Mouse (Mus musculus) embryonic stem cell, embryonic (primary cell): ENCODE data around the gene Med12l.
"Not testable (repeated sequence)": the region's sequence is repeated elsewhere in the genome, so short reads cannot be mapped to it uniquely, and the experiment has no call there.

Experiments used
- CTCF ChIA-PET, 4 experiments: fragments of 300-600 bp in 2 of 4; fragments of 350-600 bp in 2 of 4; sonication (Branson Sonifier 250); formaldehyde crosslinking; loops; one replicate each; lab custom pipeline; 2022; ENCODE audit warnings: inconsistent platforms in 2 of 4; lab: Charles Lee
- POLR2A ChIA-PET, 4 experiments: fragments of 300-600 bp in 2 of 4; fragments of 350-600 bp in 2 of 4; sonication (Branson Sonifier 250); formaldehyde crosslinking; loops; one replicate each; lab custom pipeline; 2022; ENCODE audit warnings: antibody characterized with exemption in 4 of 4, inconsistent platforms in 1 of 4; lab: Charles Lee

Gene Med12l

GRCm38 (mm10) chr3:59121780-59122449 is 116.3 kb downstream of the Med12l start:
- ChIA-PET POLR2A (interaction anchor here in 1 of 4 experiments (2.1 kb wide), 1 partner anchor 117 kb away, joined by 7 read pairs; the partner anchor contains the start of gene Med12l), CTCF (interaction anchor here in 2 of 4 experiments (0.9 to 2.4 kb wide), 5 partner anchors 35 to 622 kb away, joined by 3 to 9 read pairs (median 3); no protein-coding TSS in a partner anchor)

GRCm38 (mm10) chr3:59125022-59125421 is 119.4 kb downstream of the Med12l start:
- ChIA-PET CTCF (no interaction called here), POLR2A (no interaction called here)

DNA sequence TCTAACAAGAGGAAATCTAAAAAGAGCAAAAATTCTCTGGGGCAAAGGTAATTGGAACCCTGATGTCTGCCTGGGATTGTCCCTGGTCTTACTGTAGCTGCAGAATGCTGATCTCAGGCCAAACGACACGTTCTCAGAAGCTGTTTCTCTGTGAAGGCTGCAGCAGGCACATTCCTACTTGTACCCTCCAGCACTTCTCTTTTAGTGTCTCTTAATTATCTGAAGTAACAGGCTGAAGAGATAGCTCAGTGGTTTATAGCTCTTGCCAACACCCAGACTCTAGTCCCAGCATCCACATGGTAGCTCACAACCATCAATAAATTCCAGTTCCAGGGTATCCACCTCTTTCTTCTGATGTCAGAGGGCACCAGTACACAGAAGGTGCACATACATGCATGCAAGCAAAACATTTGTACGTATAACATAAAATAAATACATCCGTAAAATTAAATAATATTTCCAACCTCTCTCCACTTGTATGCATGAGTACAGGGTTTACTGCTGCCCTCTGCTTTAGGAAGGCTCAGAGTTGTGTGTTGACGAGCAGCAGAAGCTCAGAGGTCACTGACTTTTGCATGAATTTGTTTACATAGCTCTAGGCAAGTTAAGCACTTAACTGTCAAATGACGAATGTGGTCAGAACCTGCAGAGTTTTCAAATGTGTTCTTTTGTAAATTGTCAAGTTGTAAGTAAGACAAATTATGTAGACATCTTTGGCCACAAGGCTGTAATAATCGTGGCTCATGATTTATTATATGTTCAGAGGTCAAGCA is 120.3 kb downstream of the Med12l start:
- POLR2A ChIA-PET, result interaction anchor here in 2 of 4 experiments (0.7 to 1.1 kb wide), 2 partner anchors 49 to 596 kb away, joined by 3 read pairs; no protein-coding TSS in a partner anchor
- CTCF ChIA-PET, result interaction anchor here in 2 of 4 experiments (0.6 kb wide), 2 partner anchors 57 to 992 kb away, joined by 3 read pairs; no protein-coding TSS in a partner anchor

GRCm38 (mm10) chr3:59128681-59129080 is 123.1 kb downstream of the Med12l start:
- CTCF ChIA-PET, result interaction anchor here (0.6 to 1.6 kb wide), 6 partner anchors 8 to 1958 kb away, joined by 3 to 7 read pairs (median 4); no protein-coding TSS in a partner anchor
- POLR2A ChIA-PET, result interaction anchor here in 2 of 4 experiments (0.6 to 0.7 kb wide), 2 partner anchors 102 to 893 kb away, joined by 3 read pairs; no protein-coding TSS in a partner anchor

- ChIA-PET POLR2A (interaction anchor here in 3 of 4 experiments (0.6 to 1.3 kb wide), 3 partner anchors 9 to 281 kb away, joined by 3 to 6 read pairs (median 4); no protein-coding TSS in a partner anchor), CTCF (interaction anchor here in 3 of 4 experiments (0.6 to 1.6 kb wide), 3 partner anchors 9 to 1626 kb away, joined by 4 to 7 read pairs (median 4); no protein-coding TSS in a partner anchor)
These were observed 123.9 kb downstream of the Med12l start for GRCm38 (mm10) chr3:59129547-59129946.

DNA sequence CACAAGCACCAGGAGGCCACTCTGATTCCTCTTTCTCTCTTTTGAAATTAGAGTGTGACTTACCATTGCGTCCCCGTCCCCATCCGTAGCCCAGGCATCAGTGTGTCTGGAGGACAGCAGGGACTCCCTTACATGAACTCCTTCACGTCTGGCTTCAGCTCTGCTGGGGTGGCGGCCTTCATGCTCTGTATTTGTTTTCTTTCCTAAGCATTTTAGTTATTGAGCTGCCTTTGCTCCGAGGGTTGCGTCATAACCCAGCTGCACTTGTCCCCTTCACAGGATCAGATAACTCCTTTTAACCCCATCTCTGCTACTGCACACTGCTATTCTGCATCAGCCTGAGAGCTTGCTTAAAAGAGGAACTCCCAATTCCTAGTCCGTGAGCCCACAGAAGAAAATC is 124.8 kb downstream of the Med12l start:
- ChIA-PET CTCF (interaction anchor here in 2 of 4 experiments (0.6 to 1.8 kb wide), 2 partner anchors 10 to 1276 kb away, joined by 4 to 9 read pairs; no protein-coding TSS in a partner anchor), POLR2A (interaction anchor here in 1 of 4 experiments (0.5 to 1.3 kb wide), 2 partner anchors 9 to 10 kb away, joined by 3 to 6 read pairs; no protein-coding TSS in a partner anchor)

DNA sequence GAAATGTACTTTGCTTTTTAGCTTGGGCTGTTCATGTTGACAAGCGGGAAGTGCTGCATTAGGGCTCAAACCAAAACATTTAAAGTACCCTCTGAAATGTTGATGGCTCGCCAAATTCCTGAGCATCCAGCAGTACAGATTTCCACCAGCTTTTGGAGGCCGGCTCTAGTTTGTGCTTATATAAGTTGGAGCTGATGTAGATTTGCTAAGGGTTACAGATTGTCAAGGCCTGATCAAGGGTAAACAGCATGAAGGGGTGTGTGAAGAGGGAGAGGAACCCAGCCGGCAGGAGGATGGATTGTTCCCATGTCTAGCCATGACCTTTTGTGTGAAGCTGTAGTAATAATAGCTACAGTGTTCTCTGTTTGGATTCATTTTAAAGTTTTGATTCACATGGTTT is 125.5 kb downstream of the Med12l start:
- ChIA-PET CTCF (interaction anchor here in 1 of 4 experiments (1.8 kb wide), 1 partner anchor 11 kb away, joined by 9 read pairs; no protein-coding TSS in a partner anchor), POLR2A (interaction anchor here in 1 of 4 experiments (0.5 kb wide), 1 partner anchor 8 kb away, joined by 6 read pairs; no protein-coding TSS in a partner anchor)

DNA sequence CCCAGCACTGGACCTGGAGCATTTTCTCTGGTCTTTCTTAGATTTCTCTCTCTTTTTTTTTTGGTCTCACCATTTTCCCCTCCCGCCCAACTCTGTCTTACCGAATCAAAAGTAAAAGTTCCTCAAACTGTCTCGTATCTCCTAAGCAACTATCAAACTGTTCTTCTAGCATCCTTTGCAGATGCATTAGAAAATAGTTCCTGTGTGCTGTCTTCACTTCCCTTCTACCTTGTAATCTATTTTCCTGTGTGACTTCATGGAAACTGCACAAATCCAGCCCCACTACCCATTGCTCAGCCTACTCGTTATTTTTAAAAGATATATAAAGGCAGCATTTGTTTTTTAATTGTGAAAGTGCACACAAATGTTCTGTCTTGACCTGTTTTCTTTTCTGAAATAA is 126.3 kb downstream of the Med12l start:
- POLR2A ChIA-PET, result no interaction called here
- CTCF ChIA-PET, result no interaction called here

DNA sequence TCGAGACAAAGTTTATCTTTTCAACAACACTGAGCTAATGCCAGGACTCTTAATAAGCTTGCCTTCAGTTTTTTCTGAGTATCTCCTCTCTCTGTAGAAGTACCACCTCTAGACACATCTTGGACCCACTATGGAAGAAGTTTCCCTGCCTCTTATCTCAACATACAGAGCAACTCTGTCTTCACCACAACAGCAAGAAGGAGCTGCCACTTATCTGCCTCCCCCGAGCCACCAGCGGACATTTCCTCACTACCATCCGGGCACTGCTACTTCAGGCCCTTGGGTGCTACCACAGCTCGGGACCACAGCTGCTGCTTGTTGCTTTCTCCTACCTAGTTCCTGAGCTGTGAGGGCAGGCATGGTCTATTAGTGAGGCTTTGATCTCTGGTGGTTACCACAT is 127.6 kb downstream of the Med12l start:
- ChIA-PET POLR2A (no interaction called here), CTCF (interaction anchor here in 1 of 4 experiments (1.4 kb wide), 1 partner anchor 13 kb away, joined by 4 read pairs; no protein-coding TSS in a partner anchor)

DNA sequence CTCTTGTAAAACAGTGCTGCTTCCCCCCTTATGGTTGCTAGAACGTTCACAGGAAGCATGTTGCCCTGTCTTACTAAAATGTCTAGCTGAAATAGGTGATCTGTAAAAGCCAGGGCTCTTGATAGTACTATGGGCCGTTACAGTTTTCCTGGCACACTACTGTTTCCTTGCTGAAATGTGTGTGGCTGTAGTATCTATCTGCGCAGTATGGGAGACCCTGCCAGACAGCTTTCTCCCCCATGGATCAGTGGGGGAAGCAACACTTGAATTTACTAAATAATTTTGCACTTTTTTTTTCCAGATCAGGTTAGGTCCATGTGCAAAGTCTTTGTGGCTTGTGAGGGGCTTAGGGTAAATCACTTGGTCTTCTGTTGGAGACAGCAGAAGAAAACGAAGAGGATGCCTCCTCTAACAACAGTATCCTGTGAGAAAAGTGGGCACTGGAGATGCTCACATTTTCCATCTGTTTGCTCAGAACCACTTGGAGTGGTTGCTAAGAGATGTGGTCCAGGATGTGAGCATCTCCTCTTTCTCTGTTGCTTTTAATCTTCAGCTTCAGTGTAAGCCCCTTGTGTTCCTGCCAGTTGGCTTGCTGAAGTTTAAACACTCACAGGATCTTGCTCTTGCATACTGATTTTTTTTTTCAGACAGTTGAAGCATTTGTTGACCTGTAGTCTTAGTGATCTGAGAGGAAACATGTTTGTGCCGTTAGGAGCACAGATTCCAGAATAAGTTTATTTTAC is 130.5 kb downstream of the Med12l start:
- CTCF ChIA-PET, result no interaction called here
- POLR2A ChIA-PET, result no interaction called here

DNA sequence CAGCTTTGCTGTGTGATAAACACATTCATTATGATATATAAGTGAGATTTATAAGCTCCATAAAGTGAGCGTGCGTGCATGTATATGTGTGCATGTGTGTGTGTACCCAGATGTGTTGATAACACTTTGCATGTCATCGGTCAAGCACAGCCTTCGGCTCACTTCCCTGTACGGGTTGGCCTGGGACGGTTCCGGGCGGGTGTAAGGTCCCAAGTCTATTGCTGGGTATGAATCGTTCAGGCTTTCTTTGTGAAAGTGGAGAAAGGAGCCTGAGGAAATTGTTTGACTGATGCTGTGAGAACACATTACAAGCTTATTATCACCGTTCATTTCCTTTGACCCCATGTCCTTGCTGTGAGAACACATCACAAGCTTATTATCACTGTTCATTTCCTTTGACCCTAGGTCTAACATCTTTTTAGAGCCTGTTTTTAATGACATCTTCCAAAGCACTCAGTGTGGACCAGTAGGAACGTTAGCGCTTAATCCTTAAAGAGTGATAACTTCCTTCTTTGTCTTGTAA is 133.4 kb downstream of the Med12l start:
- CTCF ChIA-PET, result interaction anchor here in 1 of 4 experiments (0.8 kb wide), 1 partner anchor 19 kb away, joined by 3 read pairs; no protein-coding TSS in a partner anchor

DNA sequence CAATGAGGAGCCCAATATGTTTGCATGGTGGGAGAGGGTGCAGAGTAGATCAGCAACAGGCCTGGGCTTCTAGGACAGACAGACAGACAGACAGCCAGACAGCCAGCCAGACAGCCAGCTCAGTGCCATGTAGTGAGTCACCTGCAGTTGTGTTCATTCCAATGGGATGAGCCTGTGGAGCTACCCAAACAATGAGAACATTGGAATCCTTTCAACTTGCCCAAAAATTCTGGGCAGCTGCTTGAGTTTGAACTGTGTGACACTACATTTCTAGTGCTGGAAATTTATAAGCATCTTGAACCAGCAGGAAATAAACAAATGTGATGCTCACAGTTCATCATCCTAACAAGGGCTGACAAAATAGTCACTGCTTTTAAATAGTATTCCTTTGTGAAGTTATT is 134.0 kb downstream of the Med12l start:
- CTCF ChIA-PET, result interaction anchor here in 1 of 4 experiments (0.8 kb wide), 1 partner anchor 19 kb away, joined by 3 read pairs; no protein-coding TSS in a partner anchor
- POLR2A ChIA-PET, result interaction anchor here in 1 of 4 experiments (0.6 kb wide), 1 partner anchor 9 kb away, joined by 6 read pairs; no protein-coding TSS in a partner anchor

More for the DNA sequence above, 133.4 kb downstream of the Med12l start:
- POLR2A ChIA-PET, result interaction anchor here in 1 of 4 experiments (0.6 kb wide), 1 partner anchor 8 kb away, joined by 6 read pairs; no protein-coding TSS in a partner anchor

DNA sequence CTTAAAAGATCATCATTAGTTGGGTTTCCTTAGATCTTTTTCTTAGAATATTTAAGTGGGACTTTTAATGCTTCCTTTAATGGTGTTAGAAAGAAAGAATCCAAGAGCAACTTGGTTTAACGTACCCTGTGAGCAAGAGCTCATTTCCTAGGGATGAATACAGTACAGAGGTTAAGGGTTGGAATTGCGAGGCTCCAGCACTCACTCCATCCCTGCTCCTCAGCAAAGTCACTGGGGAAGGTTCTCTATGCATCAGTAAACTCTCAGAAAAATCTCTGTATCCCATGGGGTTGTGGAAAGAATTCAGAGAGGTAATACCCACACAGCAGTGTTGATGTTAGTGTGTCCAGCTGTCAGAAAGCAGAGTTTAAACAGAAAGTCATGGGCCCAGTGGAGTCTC is 134.5 kb downstream of the Med12l start:
- ChIA-PET CTCF (no interaction called here), POLR2A (no interaction called here)

DNA sequence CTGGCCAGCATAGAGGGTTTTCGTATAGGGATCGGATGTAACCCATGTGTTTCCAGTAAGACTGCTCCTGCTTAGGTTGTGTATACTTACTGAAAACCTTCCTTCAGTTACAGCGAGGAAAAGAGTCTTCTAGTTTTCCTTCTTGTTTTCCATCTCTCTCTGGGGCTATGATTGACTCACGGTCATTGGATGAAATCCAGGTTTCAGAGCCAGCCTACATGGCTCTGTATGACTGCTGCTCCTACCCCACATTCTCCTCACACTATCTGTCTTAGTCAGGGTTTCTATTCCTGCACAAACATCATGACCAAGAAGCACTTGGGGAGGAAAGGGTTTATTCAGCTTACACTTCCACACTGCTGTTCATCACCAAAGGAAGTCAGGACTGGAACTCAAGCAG is 135.3 kb downstream of the Med12l start:
- CTCF ChIA-PET, POLR2A ChIA-PET: not testable (repeated sequence)

GRCm38 (mm10) chr3:59141507-59142305 is 136.1 kb downstream of the Med12l start:
- POLR2A ChIA-PET, result interaction anchor here in 1 of 4 experiments (0.7 kb wide), 1 partner anchor 16 kb away, joined by 7 read pairs; no protein-coding TSS in a partner anchor
- CTCF ChIA-PET, result no interaction called here

- CTCF ChIA-PET, result no interaction called here
- POLR2A ChIA-PET, result no interaction called here
These were observed 139.6 kb downstream of the Med12l start for GRCm38 (mm10) chr3:59145194-59145593.

GRCm38 (mm10) chr3:59149646-59150045 is 144.0 kb downstream of the Med12l start:
- ChIA-PET POLR2A (no interaction called here), CTCF (no interaction called here)
